Mouse (Mus musculus): ENCODE measurements around the gene Spata31d1b. TPM values are rescaled to one million over a fixed set of nuclear protein-coding genes. Genes with fewer than 3 reads are reported as not detected.

Gene Spata31d1b
- total RNA-seq (2023), result not detected

DNA sequence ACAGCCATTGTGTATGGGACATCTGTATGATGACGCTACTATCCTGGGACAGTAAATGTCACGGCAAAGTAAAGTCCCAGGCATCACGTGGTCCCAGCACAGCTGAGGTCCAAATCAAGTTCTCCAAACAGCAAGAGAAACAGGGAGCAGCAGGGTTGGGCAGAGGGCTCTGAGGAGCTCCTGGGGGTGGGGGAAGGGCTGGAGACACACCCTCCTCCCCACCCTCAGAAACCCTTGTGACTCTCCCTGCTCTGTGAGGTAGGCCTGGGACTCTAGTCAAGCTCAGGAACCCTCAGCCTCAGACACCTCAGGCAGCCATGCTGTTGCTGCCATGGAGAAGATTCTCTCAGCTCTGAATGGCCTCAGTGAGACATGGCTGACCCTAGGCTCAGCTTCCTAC lies at the start of gene Spata31d1b:
Spata31d1b (plus strand) TSS at position 301 of the 400 bp plus-strand sequence.

DNA sequence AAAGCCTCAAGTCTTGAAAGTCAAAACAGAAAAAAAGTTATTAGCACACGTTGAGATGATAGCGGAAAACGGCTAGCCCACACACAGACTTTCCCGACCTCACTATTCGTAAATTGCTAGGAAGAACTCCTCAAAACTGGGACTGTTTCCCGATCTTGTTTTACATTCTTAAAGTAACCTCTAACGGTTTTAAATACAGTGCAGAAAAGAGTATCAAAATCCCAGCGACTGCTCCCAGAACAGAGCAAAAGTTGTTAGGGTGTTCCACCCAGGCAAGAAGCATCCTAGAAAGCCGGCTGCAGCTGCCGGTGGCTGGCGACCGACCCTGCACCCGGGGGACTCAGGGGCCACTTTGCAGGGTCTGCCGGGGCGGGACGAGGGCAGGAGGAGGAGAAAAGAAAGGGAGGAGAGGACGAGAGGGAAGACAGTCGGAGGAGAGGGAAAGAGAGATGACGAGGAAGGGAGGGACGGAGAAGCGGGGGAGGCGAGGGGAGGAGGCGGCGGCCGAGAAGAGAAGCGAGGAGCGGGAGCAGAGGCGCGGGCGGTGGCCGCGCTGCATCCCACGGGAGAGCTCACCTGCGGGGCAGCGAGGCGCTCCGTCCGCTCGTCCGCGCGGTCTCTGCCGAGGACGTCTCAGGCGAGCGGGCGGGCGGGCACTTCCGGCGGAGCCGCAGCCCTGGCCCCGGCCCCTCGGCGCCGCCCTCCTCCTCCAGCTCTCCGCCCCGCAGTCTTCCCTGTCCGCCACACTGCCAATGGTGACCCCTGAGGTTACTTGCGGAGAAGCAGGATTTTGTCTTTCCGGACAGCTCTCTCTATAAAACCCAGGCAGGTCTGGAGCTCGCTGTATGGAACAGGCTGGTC lies 36.7 kb upstream of the Spata31d1b start, which contains the start of gene Golm1:
Golm1 (minus strand) TSS at position 661 of the 861 bp plus-strand sequence.

DNA sequence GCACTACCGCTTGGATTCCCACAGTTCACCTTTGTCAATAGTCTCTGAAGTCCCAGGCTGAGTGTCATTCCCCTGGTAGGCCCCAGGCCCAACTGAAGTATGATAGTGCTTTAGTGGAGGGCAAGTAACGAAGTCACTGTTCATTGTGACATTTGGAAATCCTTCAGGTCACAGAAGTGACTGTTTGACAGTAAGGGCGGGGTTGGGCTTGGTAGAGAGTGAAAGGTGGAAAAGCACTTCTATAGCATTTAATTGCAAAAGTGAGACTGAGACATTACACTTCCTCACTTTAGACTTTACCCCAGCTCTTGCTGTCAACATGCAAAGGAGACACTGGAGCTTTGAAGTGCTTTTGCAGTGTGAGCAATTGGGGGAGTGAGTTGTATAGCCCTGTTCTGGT lies 18.1 kb upstream of the Spata31d1b start, which contains the start of gene 4921517D22Rik:
4921517D22Rik (minus strand) TSS at position 101 of the 400 bp plus-strand sequence.

DNA sequence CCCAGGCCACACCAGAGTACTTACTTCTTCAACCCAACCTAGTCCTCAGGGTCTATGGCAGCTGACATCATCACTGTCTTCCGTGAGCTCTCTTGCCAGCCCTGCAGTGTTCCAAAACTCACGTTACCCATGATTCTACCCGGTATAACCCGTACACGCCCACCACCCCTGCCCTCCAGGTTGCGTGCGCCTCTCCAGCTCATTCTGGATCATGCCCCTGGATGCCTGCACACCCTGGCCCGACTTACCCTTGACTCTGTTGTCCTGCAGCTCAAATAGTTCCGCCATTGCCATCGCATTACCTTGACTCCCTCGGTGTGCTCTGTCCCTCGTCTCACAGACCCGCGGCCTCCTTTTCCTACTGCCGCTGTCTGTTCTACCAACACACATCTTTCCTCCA lies 1.9 kb upstream of the Spata31d1b start, which contains the start of gene Spata31d1a:
Spata31d1a (minus strand) TSS at position 101 of the 400 bp plus-strand sequence.

DNA sequence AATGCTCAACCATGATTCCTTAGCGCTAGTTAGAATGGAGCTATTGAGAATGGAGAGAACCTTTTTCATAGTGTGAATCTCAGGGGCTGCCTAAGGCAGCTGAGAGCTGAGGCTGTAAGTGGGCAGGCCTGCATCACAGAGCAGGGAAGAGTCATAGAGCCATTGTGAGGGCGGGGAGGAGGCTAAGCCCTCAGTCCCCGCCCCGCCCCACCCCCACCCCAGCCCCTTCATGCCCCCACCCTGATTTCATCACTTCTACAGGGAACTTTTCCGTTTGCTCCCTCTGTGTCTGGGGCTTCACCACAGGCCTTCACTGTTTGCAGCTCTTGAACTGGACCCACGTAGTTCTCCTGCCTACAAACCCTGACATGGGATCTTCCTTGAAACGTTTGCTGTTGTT lies 19.6 kb downstream of the Spata31d1b start, which contains the start of gene Spata31d1d:
Spata31d1d (minus strand) TSS at position 101 of the 400 bp plus-strand sequence.

DNA sequence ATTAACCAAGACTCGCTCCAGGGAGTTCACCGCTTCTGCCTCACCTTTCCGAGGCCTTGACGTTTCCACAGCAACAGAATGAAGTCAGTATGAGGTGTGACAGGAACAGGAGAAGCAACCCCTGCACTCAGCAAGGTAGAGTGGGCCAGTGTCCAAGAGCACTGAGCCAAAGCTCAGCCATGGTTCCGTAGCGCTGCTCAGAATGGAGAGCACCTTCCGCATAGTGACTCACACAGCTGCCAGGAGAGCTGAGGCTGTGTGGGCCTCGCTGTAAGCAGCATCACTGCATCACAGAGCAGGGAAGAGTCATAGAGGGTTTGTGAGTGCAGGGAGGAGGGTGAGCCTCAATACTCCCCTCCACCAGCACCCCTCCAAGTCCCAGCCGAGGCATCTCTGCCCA lies 34.6 kb downstream of the Spata31d1b start, which contains the start of gene 1700014D04Rik:
1700014D04Rik (minus strand) TSS at position 42 of the 400 bp plus-strand sequence.

Other genes with a start within 250 kb of the Spata31d1b start
- 10 to 100 TPM; 48.6 to 49.2 TPM for gene Agtpbp1, start 127.1 kb upstream of the Spata31d1b start, total RNA-seq (2023)
- 10 to 100 TPM; 33.0 to 39.0 TPM for gene Naa35, start 127.0 kb upstream of the Spata31d1b start, total RNA-seq (2023)
- gene Golm1, start 36.5 kb upstream of the Spata31d1b start, total RNA-seq (2023), result 10 to 100 TPM; 23.0 to 24.1 TPM
- not detected for gene 4921517D22Rik, start 18.2 kb upstream of the Spata31d1b start, total RNA-seq (2023)
- not detected for gene Spata31d1a, start 2.0 kb upstream of the Spata31d1b start, total RNA-seq (2023)
- not detected for gene Spata31d1d, start 19.5 kb downstream of the Spata31d1b start, total RNA-seq (2023)
- gene 1700014D04Rik, start 34.5 kb downstream of the Spata31d1b start, total RNA-seq (2023), result not detected
- 10 to 100 TPM; 45.0 to 49.7 TPM for gene Isca1, start 57.5 kb downstream of the Spata31d1b start, total RNA-seq (2023)
- gene Gm49354, start 70.0 kb downstream of the Spata31d1b start, total RNA-seq (2023), result not detected
- 100 to 1,000 TPM; 254 to 268 TPM for gene Tut7, start 110.9 kb downstream of the Spata31d1b start, total RNA-seq (2023)

Data from monocyte, adult 59 days (primary cell).